Mouse (Mus musculus) midbrain, embryonic 13.5 days (tissue): ENCODE data around the gene Chn1. TPM values are rescaled to one million over a fixed set of nuclear protein-coding genes. Genes with fewer than 3 reads are reported as not detected.

Source experiments
- ATAC-seq: fragments of 200-750 bp; cut with Nextera tagmentation; 2 replicates; pipeline ENCODE4 v1.8.0; 2017; ENCODE audit warnings: mild to moderate bottlenecking, moderate TSS enrichment, moderate library complexity
- H3K27ac ChIP-seq: fragments of 300-500 bp; sonication (generic); 2 replicates; pipeline ENCODE4 v1.5.1; 2015; ENCODE audit warnings: inconsistent platforms, mild to moderate bottlenecking, moderate library complexity
- H3K27me3 ChIP-seq: fragments of 300-500 bp; sonication (generic); 2 replicates; pipeline ENCODE4 v1.6.1; 2015; ENCODE audit warnings: mild to moderate bottlenecking, inconsistent platforms
- H3K36me3 ChIP-seq: fragments of 300-500 bp; sonication (generic); 2 replicates; pipeline ENCODE4 v1.6.1; 2015; ENCODE audit warnings: mild to moderate bottlenecking, inconsistent platforms
- H3K4me1 ChIP-seq: fragments of 300-500 bp; sonication (generic); replicated peaks from 2 replicates; pipeline ENCODE4 v1.6.1; 2015; ENCODE audit warnings: inconsistent platforms
- H3K4me2 ChIP-seq: fragments of 300-500 bp; sonication (generic); replicated peaks from 2 replicates; pipeline ENCODE4 v1.6.1; 2015; ENCODE audit warnings: moderate library complexity, mild to moderate bottlenecking, inconsistent platforms
- H3K4me3 ChIP-seq: fragments of 300-500 bp; sonication (generic); replicated peaks from 2 replicates; pipeline ENCODE4 v1.5.1; 2015; ENCODE audit warnings: mild to moderate bottlenecking, inconsistent platforms
- H3K9ac ChIP-seq: fragments of 300-500 bp; sonication (generic); replicated peaks from 2 replicates; pipeline ENCODE4 v1.6.1; 2015; ENCODE audit warnings: mild to moderate bottlenecking, inconsistent platforms
- H3K9me3 ChIP-seq: fragments of 300-500 bp; sonication (generic); 2 replicates; pipeline ENCODE4 v1.6.1; 2016; ENCODE audit warnings: mild to moderate bottlenecking, inconsistent platforms
- WGBS: fragments of 180-500 bp; shearing (Covaris S2); methylation state at CpG from one replicate; pipeline ENCODE4 v1.1.7; 2015; 5-methylcytosine and 5-hydroxymethylcytosine counted together
- polyA plus RNA-seq: library from polyadenylated mRNA; unstranded; fragments of >200 nt; fragmentation: Nextera tagmentation; extraction: Ambion mirVana; gene quantifications from 2 replicates; pipeline ENCODE4 v1.2.1, GENCODE M21; 2015

The Chn1 gene
- polyA plus RNA-seq, 1 experiment from 2014 or later, result 109 TPM

DNA sequence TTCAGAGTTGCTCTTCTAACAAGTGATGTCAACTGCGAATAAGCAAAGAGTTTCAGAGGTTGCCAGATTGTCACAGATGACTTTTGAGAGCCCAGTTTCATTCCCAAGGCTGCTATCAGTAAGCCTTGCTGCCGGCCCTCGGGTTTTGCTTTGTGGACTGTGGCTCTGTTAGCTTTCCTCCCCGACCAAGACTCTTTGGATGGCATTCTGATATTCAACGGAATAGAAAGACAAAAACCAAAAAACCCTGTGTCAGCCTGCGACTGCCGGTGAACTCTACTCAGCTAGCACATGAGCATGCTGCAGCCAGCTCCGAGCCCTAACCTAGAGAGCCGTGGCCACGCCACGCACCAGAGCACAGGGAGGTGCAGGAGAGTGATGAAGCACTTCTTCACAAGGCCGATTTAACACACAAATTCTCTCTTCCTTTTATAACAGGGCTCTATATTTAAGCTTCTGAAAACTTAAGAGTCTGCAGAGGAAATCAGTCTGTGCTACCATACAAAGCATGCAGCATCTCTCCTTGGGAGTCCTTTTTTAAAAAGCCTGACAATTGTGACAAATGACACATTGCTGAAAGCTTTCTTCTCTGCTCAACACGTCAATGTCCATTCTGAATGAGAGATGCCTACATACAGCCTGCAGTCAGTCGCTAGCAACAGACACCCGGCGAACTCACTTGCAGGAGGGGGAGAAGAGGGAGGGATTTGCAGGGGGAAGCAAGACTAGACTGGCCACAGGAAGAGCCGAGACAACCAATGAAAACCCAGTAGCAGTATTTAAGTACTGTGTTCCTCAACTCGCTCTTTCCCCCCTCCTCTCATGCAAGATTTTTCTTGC, 115.2 kb downstream of the Chn1 start:
- peaks cover 51% of the 10 kb centered on the region for H3K4me1 ChIP-seq
- H3K36me3 ChIP-seq, result no peaks in the 10 kb centered on the region
- peak; percentile 91 for ATAC-seq
- peak overlapping the region; percentile 24 for H3K4me3 ChIP-seq
- H3K4me2 ChIP-seq, result peak overlapping the region; percentile 51
- WGBS, result 34% methylated on average over 18 of the region's 18 CpGs
- no peaks in the 10 kb centered on the region for H3K9me3 ChIP-seq
- peak overlapping the region; percentile 43 for H3K9ac ChIP-seq
- H3K27ac ChIP-seq, result peak overlapping the region; percentile 75
- no peaks in the 10 kb centered on the region for H3K27me3 ChIP-seq

- no peak overlapping the region for H3K9ac ChIP-seq
- H3K9me3 ChIP-seq, result no peaks in the 10 kb centered on the region
- 42% methylated on average over 8 of the region's 8 CpGs for WGBS
- 0 out of 2 replicates have a peak overlapping the region, but pooled peaks have one; percentile 75 for H3K27ac ChIP-seq
- peak overlapping the region; percentile 51; the same call in 1 of the 2 replicates for H3K4me2 ChIP-seq
- H3K4me1 ChIP-seq, result peaks cover 51% of the 10 kb centered on the region
- no peaks in the 10 kb centered on the region for H3K27me3 ChIP-seq
- H3K36me3 ChIP-seq, result no peaks in the 10 kb centered on the region
- no peak for ATAC-seq
- no peak overlapping the region for H3K4me3 ChIP-seq
These were observed 116.1 kb downstream of the Chn1 start for GRCm38 (mm10) chr2:73659041-73659440.

GRCm38 (mm10) chr2:73657961-73658360, 117.2 kb downstream of the Chn1 start:
- Histone ChIP-seq H3K27ac (no peak overlapping the region), H3K9ac (no peak overlapping the region), H3K4me2 (no peak overlapping the region), H3K9me3 (no peaks in the 10 kb centered on the region), H3K27me3 (no peaks in the 10 kb centered on the region), H3K4me1 (peaks cover 51% of the 10 kb centered on the region), H3K36me3 (no peaks in the 10 kb centered on the region), H3K4me3 (no peak overlapping the region)
- 72% methylated on average over 3 of the region's 3 CpGs for WGBS
- ATAC-seq, result no peak

DNA sequence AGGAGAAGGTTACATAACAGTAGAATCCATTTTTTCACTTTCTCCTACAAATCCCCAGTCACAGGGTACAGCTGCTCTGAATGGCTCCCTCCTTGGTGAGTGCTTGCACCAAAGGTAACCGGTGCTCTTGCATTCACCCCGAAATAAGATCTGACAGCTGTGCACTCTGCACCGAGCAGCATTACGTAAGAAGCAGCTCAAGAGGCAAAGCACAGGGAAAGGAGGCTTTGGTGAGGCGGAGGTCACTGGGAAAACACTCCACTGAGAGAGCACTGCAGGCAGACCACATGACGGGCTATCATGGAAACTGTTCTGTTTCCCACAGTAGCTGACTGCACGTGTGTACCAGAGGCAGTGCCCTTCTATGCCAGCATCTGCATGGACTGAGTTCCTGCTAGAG, 118.0 kb downstream of the Chn1 start:
- Histone ChIP-seq H3K27ac (peak overlapping the region; percentile 62), H3K4me3 (no peak overlapping the region), H3K9me3 (no peaks in the 10 kb centered on the region), H3K27me3 (no peaks in the 10 kb centered on the region), H3K4me1 (peaks cover 51% of the 10 kb centered on the region), H3K9ac (no peak overlapping the region), H3K36me3 (no peaks in the 10 kb centered on the region), H3K4me2 (0 out of 2 replicates have a peak overlapping the region, but pooled peaks have one; percentile 7)
- WGBS, result 23% methylated on average over 7 of the region's 7 CpGs
- peak; percentile 67 for ATAC-seq

DNA sequence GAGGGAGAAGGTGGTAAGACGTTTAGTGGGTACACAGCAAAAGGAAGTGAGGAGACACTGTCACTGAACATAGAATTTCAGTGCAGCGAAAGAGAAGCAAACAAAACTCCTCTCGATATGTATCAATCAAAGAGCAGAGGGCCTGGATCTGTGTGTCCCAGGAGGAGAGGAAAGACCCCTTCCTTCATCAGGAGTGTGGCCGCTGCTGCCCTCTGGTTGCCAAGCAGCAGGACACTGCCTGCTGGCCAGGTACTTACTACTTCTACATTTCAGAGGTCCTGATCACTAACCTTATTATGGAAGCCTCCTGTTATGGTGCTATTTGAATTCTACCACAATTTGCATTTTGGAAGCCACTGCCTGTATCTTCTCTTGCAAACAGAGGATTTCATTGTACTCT, 119.5 kb downstream of the Chn1 start:
- no peak overlapping the region for H3K4me2 ChIP-seq
- H3K36me3 ChIP-seq, result no peaks in the 10 kb centered on the region
- H3K27ac ChIP-seq, result no peak overlapping the region
- 67% methylated on average over 4 of the region's 4 CpGs for WGBS
- no peak for ATAC-seq
- no peak overlapping the region for H3K4me3 ChIP-seq
- H3K9ac ChIP-seq, result no peak overlapping the region
- peaks cover 46% of the 10 kb centered on the region for H3K4me1 ChIP-seq
- no peaks in the 10 kb centered on the region for H3K9me3 ChIP-seq
- no peaks in the 10 kb centered on the region for H3K27me3 ChIP-seq

DNA sequence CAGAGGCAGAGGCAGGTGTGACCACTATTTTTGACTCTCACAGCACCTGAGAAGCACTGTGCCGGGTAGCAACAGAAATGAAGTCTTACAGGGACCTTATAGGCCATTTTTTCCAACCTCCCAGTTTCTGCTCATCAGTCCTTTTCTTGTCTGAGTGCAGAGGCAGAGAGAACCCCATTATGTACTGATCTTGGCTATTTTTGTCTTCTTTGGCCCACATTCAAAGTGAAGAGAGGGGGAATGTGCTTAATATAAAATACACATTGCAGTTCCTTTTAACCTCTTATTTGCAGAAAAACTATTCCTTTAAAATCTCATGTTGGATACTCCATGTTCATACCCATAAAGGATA, 120.3 kb downstream of the Chn1 start:
- 67% methylated on average over 1 of the region's 1 CpGs for WGBS

GRCm38 (mm10) chr2:73654059-73654891, 120.9 kb downstream of the Chn1 start:
- Histone ChIP-seq H3K4me3 (no peak overlapping the region), H3K27ac (no peak overlapping the region), H3K27me3 (no peaks in the 10 kb centered on the region), H3K9ac (no peak overlapping the region), H3K4me2 (no peak overlapping the region), H3K9me3 (no peaks in the 10 kb centered on the region), H3K4me1 (peaks cover 32% of the 10 kb centered on the region), H3K36me3 (no peaks in the 10 kb centered on the region)
- ATAC-seq, result no peak
- WGBS, result 78% methylated on average over 4 of the region's 4 CpGs

More for the DNA sequence above, 120.3 kb downstream of the Chn1 start:
- Histone ChIP-seq H3K27ac (no peak overlapping the region), H3K36me3 (no peaks in the 10 kb centered on the region), H3K4me3 (no peak overlapping the region), H3K9me3 (no peaks in the 10 kb centered on the region), H3K27me3 (no peaks in the 10 kb centered on the region), H3K9ac (no peak overlapping the region), H3K4me1 (peaks cover 38% of the 10 kb centered on the region), H3K4me2 (no peak overlapping the region)
- no peak for ATAC-seq

DNA sequence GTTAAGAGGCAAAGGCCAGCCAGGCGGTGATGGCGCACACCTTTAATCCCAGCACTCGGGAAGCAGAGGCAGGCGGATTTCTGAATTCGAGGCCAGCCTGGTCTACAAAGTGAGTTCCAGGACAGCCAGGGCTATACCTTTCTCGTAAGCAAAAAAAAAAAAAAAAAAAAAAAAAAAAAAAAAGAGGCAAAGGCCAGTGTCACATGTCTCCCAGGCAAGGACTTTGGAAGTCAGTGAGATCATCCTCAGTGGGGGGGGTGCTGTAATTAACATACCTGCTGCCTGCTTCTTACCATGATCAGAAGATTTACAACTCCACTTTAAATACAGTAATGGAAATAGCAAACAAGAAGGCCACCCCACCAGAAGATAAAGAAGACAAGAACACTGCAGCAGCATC, 137.5 kb downstream of the Chn1 start:
- H3K27ac ChIP-seq, result no peak overlapping the region
- H3K27me3 ChIP-seq, result no peaks in the 10 kb centered on the region
- 93% methylated on average over 6 of the region's 6 CpGs for WGBS
- ATAC-seq, result no peak
- no peaks in the 10 kb centered on the region for H3K36me3 ChIP-seq
- no peak overlapping the region for H3K4me2 ChIP-seq
- H3K9me3 ChIP-seq, result no peaks in the 10 kb centered on the region
- no peak overlapping the region for H3K9ac ChIP-seq
- 0 out of 2 replicates have a peak, but pooled peaks cover 4% of the 10 kb centered on the region for H3K4me1 ChIP-seq
- H3K4me3 ChIP-seq, result no peak overlapping the region

DNA sequence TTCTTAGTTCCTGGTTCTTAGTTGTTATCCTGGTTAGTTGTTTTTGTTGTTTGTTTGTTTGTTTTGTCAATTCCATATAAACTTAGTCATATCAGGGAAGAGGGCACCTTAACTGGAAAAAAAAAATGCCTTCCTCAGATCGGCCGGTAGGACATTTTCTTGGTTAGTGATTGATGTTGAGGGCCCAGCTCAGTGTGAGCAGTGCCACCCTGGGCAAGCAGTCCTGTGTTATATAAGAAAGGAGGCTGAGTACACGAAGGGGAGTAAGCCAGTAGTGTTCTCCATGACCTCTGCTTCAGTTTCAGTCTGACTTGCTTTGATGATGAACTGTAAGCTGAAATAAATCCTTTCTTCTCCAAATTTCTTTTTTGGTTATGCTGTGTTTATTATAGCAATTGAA, 138.8 kb downstream of the Chn1 start:
- Histone ChIP-seq H3K4me2 (no peak overlapping the region), H3K27ac (no peak overlapping the region), H3K9ac (no peak overlapping the region), H3K4me3 (no peak overlapping the region), H3K9me3 (no peaks in the 10 kb centered on the region), H3K36me3 (peaks cover 6% of the 10 kb centered on the region), H3K4me1 (0 out of 2 replicates have a peak, but pooled peaks cover 4% of the 10 kb centered on the region), H3K27me3 (no peaks in the 10 kb centered on the region)
- ATAC-seq, result no peak
- WGBS, result 85% methylated on average over 3 of the region's 3 CpGs

GRCm38 (mm10) chr2:73631816-73632215, 143.3 kb downstream of the Chn1 start:
- ATAC-seq, result no peak
- 94% methylated on average over 7 of the region's 7 CpGs for WGBS
- Histone ChIP-seq H3K4me1 (0 out of 2 replicates have a peak, but pooled peaks cover 4% of the 10 kb centered on the region), H3K27me3 (no peaks in the 10 kb centered on the region), H3K9ac (no peak overlapping the region), H3K9me3 (no peaks in the 10 kb centered on the region), H3K4me2 (no peak overlapping the region), H3K36me3 (peaks cover 13% of the 10 kb centered on the region), H3K27ac (no peak overlapping the region), H3K4me3 (no peak overlapping the region)

DNA sequence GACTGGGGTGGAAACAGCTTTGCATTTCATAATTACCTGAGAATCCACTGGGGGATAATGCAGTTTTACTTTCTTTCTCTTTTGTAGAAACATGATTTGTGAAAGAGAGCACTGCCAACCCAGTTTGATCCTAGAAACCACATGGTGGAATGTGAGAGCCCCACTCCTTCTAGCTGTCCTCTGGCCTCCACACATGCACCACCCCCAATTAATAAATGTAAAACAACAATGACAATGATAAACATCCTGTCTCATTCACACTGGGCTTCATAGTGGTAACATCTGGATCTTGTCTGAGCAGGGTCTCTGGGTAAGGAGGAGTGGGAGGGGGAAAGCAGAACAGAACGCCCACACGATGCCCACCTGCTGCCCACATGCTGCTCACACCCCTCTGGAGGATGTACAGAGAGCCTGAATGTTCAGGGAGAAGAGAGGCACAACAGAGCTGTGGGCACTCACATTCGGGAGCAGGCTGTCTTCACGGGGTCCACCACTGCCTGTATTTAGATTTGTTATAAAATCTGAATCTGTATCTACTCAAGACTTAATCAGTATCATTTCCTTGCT, 156.6 kb downstream of the Chn1 start:
- Histone ChIP-seq H3K9ac (no peak overlapping the region), H3K9me3 (no peaks in the 10 kb centered on the region), H3K4me1 (no peaks in the 10 kb centered on the region), H3K36me3 (peaks cover 63% of the 10 kb centered on the region), H3K4me2 (no peak overlapping the region), H3K27me3 (no peaks in the 10 kb centered on the region), H3K27ac (no peak overlapping the region), H3K4me3 (no peak overlapping the region)
- 90% methylated on average over 4 of the region's 4 CpGs for WGBS
- no peak for ATAC-seq
